Mouse (Mus musculus) E14TG2a.4 (cell line): ENCODE data around the gene Wasf3.
"Not testable (repeated sequence)": the region's sequence is repeated elsewhere in the genome, so short reads cannot be mapped to it uniquely, and the experiment has no call there.

ENCODE experiments used
- H3K27me3 ChIP-seq: 2 replicates; pipeline ENCODE4 v1.6.1; 2014; ENCODE audit warnings: low read length, control low read depth; ENCODE audit not compliant: insufficient read depth
- H3K36me3 ChIP-seq: 2 replicates; pipeline ENCODE4 v1.6.1; 2014; ENCODE audit warnings: low read length, control low read depth; ENCODE audit not compliant: insufficient read depth
- H3K4me1 ChIP-seq: replicated peaks from 2 replicates; pipeline ENCODE4 v1.6.1; 2014; ENCODE audit warnings: low read depth, low read length, control low read depth
- H3K4me3 ChIP-seq: replicated peaks from 2 replicates; pipeline ENCODE4 v1.5.1; 2014; ENCODE audit warnings: mild to moderate bottlenecking, low read length
- H3K9me3 ChIP-seq: 2 replicates; pipeline ENCODE4 v1.6.1; 2014; ENCODE audit warnings: low read length, control low read depth
- CTCF ChIP-seq: conservative IDR thresholded peaks from 2 replicates; pipeline ENCODE4 v1.5.1; 2014; ENCODE audit warnings: low read length
- NANOG ChIP-seq: IDR thresholded peaks from 2 replicates; pipeline ENCODE4 v1.6.1; 2014; ENCODE audit warnings: borderline replicate concordance, low read length, mixed read lengths
- POU5F1 ChIP-seq: IDR thresholded peaks from 2 replicates; pipeline ENCODE4 v1.6.1; 2014; ENCODE audit warnings: low read length, borderline replicate concordance

Wasf3 gene

GRCm38 (mm10) chr5:146471821-146472220, 87.0 kb downstream of the Wasf3 start:
- H3K4me1 ChIP-seq = peaks cover 8% of the 10 kb centered on the region
- no peaks in the 10 kb centered on the region for H3K9me3 ChIP-seq
- peaks cover 52% of the 10 kb centered on the region for H3K36me3 ChIP-seq
- no peak overlapping the region for H3K4me3 ChIP-seq
- H3K27me3 ChIP-seq = no peaks in the 10 kb centered on the region
- TF ChIP-seq CTCF (no peak), POU5F1 (no peak), NANOG (no peak)

DNA sequence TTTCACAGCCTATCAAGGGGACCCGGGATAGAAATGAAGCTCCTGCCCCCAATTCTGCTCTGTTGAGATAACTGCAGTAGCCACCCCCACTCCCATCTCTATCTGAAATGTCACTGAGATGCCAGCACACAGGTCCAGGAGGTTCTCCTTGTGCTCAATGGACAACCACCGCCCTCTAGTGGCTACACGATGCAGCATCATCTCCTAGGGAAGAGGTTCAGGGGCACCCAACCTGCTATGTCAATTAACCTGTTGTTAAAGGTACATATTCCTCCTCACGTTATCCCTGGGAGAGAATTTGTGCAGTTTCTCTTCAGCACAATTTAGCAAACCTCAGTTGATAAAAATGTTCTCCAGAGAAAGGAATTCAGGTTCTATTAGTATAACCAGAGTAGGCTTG, 94.8 kb downstream of the Wasf3 start:
- H3K4me1 ChIP-seq, H3K36me3 ChIP-seq, H3K4me3 ChIP-seq, H3K27me3 ChIP-seq, H3K9me3 ChIP-seq: not testable (repeated sequence)
- peak; percentile 40 for TF ChIP-seq CTCF

- not testable (repeated sequence) for H3K4me3 ChIP-seq, H3K36me3 ChIP-seq, H3K9me3 ChIP-seq, H3K27me3 ChIP-seq, H3K4me1 ChIP-seq
Measured at GRCm38 (mm10) chr5:146481665-146482064, 96.9 kb downstream of the Wasf3 start, which contains the start of gene Gm6408. Gm6408 (plus strand) TSS chr5:146481965.

GRCm38 (mm10) chr5:146488959-146489358, 104.2 kb downstream of the Wasf3 start:
- not testable (repeated sequence) for H3K36me3 ChIP-seq, H3K4me3 ChIP-seq, H3K27me3 ChIP-seq, H3K4me1 ChIP-seq, H3K9me3 ChIP-seq
- peak; percentile 10; the same call in 1 of the 2 replicates for TF ChIP-seq CTCF

GRCm38 (mm10) chr5:146491063-146491462, 106.3 kb downstream of the Wasf3 start, which contains the start of gene Gm6370:
Gm6370 (plus strand) TSS chr5:146491363.
- H3K4me3 ChIP-seq, H3K36me3 ChIP-seq, H3K9me3 ChIP-seq, H3K4me1 ChIP-seq, H3K27me3 ChIP-seq: not testable (repeated sequence)

DNA sequence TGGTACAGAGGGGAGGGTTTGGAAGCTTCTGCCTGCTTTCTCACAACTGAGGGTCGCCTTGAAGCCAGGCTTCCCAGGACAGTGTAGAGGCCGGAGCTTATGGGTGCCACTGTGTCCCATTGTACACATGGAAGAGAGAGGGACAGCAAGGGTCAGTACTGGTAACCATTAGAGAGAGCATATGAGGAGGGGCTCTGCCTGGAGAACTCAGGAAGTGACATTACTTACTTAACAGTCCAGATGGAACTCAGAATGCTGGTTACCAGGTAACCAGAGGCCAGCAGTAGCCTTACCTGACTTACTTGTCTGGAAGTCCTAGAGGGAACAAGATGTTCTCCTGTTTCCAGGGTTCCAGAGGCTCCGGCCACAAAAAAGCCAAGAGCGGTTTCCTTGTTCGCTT, 117.3 kb downstream of the Wasf3 start, which contains the start of gene 4930449I24Rik:
TSS of gene 4930449I24Rik (plus strand) at position 301 of the 400 bp plus-strand sequence.
- not testable (repeated sequence) for H3K27me3 ChIP-seq, H3K36me3 ChIP-seq, H3K9me3 ChIP-seq, H3K4me1 ChIP-seq, H3K4me3 ChIP-seq

DNA sequence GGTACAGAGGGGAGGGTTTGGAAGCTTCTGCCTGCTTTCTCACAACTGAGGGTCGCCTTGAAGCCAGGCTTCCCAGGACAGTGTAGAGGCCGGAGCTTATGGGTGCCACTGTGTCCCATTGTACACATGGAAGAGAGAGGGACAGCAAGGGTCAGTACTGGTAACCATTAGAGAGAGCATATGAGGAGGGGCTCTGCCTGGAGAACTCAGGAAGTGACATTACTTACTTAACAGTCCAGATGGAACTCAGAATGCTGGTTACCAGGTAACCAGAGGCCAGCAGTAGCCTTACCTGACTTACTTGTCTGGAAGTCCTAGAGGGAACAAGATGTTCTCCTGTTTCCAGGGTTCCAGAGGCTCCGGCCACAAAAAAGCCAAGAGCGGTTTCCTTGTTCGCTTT, 129.0 kb downstream of the Wasf3 start, which contains the start of gene Gm3402:
TSS of gene Gm3402 (plus strand) at position 301 of the 400 bp plus-strand sequence.
- H3K36me3 ChIP-seq, H3K27me3 ChIP-seq, H3K4me3 ChIP-seq, H3K4me1 ChIP-seq, H3K9me3 ChIP-seq: not testable (repeated sequence)
